Mouse (Mus musculus): ENCODE data around the gene Tapbp. TPM values are rescaled to one million over a fixed set of nuclear protein-coding genes. Genes with fewer than 3 reads are reported as not detected.

Gene Tapbp
- total RNA-seq, 4 experiments from 2014 or later = 53.0 to 74.3 (median 56.5) TPM

DNA sequence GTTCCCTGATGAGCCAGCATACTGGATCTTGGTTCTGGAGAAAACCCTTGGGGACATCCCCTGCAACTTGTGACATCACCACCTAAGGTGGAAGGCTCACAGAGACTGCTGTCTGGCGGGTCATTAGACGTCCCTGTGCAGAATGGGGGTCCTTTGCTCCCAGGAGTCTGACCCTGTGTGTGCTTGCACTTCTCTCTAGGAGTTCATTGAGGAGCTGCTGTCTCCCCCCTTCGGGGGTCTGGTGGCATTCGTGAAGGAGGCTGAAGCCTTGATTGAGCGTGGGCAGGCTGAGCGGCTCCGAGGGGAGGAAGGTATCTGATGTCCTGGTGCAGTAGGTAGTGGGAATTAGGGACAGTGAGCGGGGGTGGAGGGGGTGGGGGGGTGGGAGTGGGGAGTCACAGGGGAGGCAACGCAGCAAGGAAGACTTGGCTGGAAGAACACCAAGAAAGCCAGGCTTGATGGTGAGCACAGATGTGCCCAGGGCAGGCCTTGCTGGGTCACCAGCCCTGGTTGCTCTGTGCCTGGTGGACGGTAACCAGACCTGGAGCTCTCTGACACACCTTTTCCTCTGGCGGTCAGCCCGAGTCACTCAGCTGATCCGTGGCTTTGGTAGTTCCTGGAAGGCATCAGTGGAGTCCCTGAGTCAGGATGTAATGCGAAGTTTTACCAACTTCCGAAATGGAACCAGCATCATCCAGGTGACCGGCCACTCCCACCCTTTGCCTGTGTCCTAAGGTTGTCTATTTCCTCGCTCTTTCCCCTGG, 49.6 kb downstream of the Tapbp start:
- no peak for DNase-seq (ENCODE audit: low spot score in 2 of 2)

DNA sequence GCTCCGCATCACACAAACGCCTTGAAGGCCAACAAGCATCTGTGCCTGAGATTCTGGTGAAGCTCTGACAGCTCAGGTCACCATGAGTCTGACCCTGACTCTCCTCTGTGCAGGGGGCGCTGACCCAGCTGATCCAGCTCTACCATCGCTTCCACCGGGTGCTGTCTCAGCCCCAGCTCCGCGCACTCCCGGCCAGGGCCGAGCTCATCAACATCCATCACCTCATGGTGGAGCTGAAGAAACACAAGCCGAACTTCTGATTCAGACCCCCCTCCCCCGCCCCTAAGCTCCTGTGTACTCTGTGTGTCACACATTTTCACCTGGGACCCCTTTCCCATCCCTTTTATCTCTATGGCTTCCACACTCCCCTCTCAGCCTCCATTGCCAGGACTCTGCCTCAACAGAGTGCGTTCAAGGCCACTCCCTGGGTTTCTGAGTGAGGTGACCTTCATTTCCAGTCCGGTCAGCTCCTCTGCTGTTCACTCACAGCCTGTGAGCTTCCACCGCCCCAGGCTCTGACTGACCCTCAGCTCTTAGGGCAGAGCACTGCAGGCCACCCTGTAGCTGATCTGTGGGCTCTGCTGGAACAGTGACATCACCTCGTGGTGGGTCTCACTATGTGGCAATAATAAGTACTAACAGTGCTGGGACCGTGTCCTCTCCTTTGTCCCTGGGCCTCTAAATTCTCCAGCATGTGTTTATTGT, 50.3 kb downstream of the Tapbp start:
- DNase-seq (ENCODE audit: low spot score in 2 of 2) = no peak

DNA sequence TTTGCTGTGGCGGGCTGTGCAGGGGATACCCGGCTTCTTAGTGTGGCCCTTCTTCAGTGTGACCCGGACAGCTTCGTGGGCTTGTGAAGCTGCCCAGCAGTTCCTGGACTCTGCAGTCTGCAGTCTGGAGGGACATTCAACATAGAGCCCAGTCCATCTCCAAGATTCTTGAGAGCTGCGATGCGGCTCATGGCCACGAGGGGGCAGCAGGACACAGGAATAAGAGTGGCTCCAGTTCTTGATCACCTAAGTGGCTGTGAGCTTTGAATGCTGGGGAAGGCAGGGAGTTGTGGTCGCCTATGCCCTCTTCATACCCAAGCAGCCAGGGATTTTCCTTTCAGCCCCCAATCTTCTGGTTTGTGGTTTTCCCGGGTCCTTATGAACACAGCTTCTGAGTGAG, 52.8 kb downstream of the Tapbp start:
- peak in 1 of 2 experiments; percentile 70 for DNase-seq (ENCODE audit: low spot score in 2 of 2)

DNA sequence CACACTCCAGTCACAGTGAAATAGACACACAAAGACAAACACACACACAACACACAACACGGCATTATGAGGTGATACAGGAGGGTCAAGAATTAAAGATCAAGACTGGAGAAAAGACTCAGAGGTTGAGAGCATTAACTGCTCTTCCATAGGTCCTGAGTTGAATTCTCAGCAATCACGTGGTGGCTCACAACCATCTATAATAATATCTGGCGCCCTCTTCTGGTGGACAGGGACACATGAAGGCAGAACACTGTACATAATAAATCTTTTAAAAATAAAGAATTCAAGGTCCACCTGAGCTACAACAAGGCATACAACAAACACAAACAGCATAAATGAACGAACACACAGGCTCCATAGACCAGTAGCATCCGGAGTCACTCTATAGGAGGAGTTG, 53.2 kb downstream of the Tapbp start:
- no peak for DNase-seq (ENCODE audit: low spot score in 2 of 2)

DNA sequence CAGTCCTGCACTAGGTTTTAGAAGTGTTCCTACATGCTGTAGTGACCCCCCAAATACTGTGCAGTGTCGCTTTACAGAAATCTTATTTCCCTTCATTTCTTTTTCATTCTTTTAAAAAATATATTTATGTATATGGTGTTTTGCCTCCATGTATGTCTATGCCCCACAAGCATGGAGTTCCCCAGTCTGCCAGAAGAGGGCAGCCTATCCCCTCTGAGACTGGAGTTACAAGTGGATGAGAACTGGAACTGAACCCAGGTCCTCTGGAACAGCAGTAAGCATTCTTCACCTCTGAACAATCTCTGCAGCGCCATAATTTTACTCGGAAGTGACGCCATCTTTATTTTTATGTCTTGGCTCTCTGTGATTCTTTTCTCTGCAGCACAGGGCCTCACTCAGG, 53.7 kb downstream of the Tapbp start:
- no peak for DNase-seq (ENCODE audit: low spot score in 2 of 2)

DNA sequence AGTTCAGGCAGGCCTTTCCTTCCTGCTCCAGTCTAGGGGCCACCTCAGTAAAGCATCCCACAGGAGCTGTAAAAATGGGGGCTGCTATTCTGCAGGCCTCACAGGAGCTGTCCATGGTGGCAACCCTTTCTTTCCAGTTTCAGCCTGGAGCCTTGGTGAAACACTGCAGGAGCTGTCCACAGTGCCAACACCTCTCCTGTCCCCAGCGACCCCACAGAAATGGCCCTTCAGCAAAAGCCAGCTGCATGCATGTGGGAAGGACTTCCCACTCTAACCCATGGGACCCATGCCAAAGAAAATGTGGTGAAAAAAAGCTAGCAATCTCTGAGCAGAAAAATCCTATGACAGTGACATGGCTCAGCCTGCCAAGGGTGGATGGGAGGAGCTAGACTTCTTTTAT, 57.0 kb downstream of the Tapbp start:
- no peak for DNase-seq (ENCODE audit: low spot score in 2 of 2)

DNA sequence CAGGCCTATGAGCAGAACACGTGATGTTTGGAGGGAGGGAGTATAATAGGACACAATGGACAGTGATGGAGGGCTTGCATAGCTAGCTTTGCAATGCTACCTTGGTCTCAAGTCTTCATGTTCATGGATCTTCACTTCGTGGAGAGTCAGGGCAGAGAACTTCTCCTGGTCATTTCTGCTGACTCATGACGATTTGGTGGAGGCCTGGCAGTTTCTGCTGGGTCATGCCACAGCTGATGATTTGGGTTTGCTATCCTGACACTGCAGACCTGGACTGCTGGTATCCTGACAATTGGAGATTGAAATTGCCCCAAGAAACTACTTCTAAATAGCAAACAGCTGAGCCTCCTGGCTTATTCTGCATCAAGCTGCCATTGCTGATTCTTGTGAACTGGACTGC, 57.9 kb downstream of the Tapbp start:
- DNase-seq (ENCODE audit: low spot score in 2 of 2) = no peak

DNA sequence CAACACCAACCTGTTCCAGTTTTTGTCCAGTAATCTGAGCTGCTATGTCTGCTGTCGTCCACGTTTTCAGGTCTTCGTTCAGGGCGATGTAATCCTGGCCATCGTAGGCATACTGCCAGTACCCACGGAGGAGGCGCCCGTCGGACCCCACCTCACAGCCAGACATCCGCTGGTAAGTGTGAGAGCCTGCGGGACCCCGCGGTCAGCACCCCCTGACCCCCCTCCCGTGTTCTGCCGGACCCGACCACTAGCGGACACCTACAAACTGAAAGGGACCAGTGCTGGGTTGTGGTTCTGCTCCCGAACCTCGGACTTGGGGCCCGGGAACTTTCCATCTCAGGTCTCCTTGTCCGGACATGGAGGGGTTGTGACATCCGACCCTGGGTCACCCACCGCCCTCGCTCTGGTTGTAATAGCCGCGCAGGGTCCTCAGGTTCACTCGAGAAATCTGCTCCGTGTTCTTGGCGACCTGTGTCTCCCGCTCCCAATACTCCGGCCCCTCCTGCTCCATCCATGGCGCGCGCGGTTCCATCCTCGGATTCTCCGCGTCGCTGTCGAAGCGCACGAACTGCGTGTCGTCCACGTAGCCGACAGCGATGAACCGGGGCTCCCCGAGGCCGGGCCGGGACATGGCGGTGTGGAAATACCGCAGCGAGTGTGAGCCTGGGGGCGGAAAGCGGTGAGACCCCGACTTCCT, 62.3 kb downstream of the Tapbp start:
- no peak for DNase-seq (ENCODE audit: low spot score in 2 of 2)

DNA sequence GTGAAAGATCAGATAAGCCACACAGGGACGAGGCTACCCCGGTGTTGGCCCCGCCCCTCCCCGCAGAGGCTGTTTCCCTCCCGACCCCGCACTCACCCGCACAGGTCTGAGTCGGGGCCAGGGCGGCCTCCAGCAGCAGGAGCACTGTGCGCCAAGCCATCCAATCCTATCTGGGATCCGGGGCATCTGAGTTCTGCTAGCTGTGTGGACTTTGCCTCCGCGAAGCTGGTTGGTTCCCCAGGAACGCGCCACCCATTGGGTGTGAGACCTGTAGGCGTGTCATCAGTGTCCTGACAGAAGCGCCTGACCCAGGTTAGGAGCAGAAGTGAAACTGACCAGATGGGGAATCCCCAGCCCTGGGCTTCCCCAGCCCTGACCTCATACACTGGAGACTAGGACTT, 62.9 kb downstream of the Tapbp start:
- DNase-seq (ENCODE audit: low spot score in 2 of 2) = peak in 1 of 2 experiments; percentile 62

Small RNA genes within 50 kb of the gene (microRNA-seq; reads per million reads assigned to microRNA genes)
- 0 reads per million in 2 experiments for gene Gm27740

Other genes with a start within 250 kb of the Tapbp start
- gene Hnrnpm, start 229.0 kb upstream of the Tapbp start, total RNA-seq (2022) = 100 to 1,000 TPM in 3 of 4 experiments, 10 to 100 TPM in 1; 92.0 to 129 (median 113) TPM
- 10 to 100 TPM; 85.6 to 95.3 (median 89.9) TPM for gene March2, start 197.2 kb upstream of the Tapbp start, total RNA-seq (2022)
- gene Rab11b, start 155.4 kb upstream of the Tapbp start, total RNA-seq (2022) = 100 to 1,000 TPM; 351 to 365 (median 357) TPM
- gene Angptl4, start 134.1 kb upstream of the Tapbp start, total RNA-seq (2022) = 1 to 10 TPM; 2.3 to 3.2 (median 2.5) TPM
- 10 to 100 TPM; 27.6 to 33.8 (median 31.5) TPM for gene Kank3, start 105.4 kb upstream of the Tapbp start, total RNA-seq (2022)
- 100 to 1,000 TPM; 672 to 810 (median 775) TPM for gene Rps28, start 91.3 kb upstream of the Tapbp start, total RNA-seq (2022)
- gene Ndufa7, start 91.3 kb upstream of the Tapbp start, total RNA-seq (2022) = 100 to 1,000 TPM; 193 to 206 (median 201) TPM
- gene Cd320, start 72.8 kb upstream of the Tapbp start, total RNA-seq (2022) = 10 to 100 TPM; 23.3 to 27.1 (median 24.8) TPM
- gene Gm7029, start 42.1 kb upstream of the Tapbp start, total RNA-seq (2022) = not detected
- 1 to 10 TPM; 2.0 to 3.0 (median 2.9) TPM for gene Kifc1, start 25.2 kb upstream of the Tapbp start, total RNA-seq (2022)
- 1 to 10 TPM in 2 of 4 experiments, not detected in 2; 1.3 to 1.6 TPM for gene Platr17, start 10.8 kb upstream of the Tapbp start, total RNA-seq (2022)
- gene Daxx, start 6.5 kb upstream of the Tapbp start, total RNA-seq (2022) = 10 to 100 TPM; 24.0 to 31.9 (median 27.1) TPM
- 10 to 100 TPM; 36.8 to 44.6 (median 41.3) TPM for gene Zbtb22, start within 50 bp of the Tapbp start, total RNA-seq (2022)
- 10 to 100 TPM; 48.9 to 73.4 (median 60.6) TPM for gene Rgl2, start 13.6 kb downstream of the Tapbp start, total RNA-seq (2022)
- 100 to 1,000 TPM in 1 of 4 experiments, 10 to 100 TPM in 3; 81.6 to 112 (median 95.7) TPM for gene Pfdn6, start 24.4 kb downstream of the Tapbp start, total RNA-seq (2022)
- gene Wdr46, start 24.8 kb downstream of the Tapbp start, total RNA-seq (2022) = 10 to 100 TPM; 10.9 to 14.7 (median 13.7) TPM
- 1 to 10 TPM; 5.8 to 6.9 (median 6.2) TPM for gene B3galt4, start 35.6 kb downstream of the Tapbp start, total RNA-seq (2022)
- gene Vps52, start 39.9 kb downstream of the Tapbp start, total RNA-seq (2022) = 10 to 100 TPM; 70.6 to 79.6 (median 72.8) TPM
- 100 to 1,000 TPM; 328 to 351 (median 339) TPM for gene Rps18, start 40.1 kb downstream of the Tapbp start, total RNA-seq (2022)
- 10 to 100 TPM; 31.2 to 66.9 (median 50.2) TPM for gene H2-K1, start 84.4 kb downstream of the Tapbp start, total RNA-seq (2022)
- 10 to 100 TPM; 31.4 to 43.5 (median 36.1) TPM for gene Ring1, start 108.8 kb downstream of the Tapbp start, total RNA-seq (2022)
- gene H2-Ke6, start 112.2 kb downstream of the Tapbp start, total RNA-seq (2022) = 10 to 100 TPM; 45.6 to 50.2 (median 46.4) TPM
- gene Slc39a7, start 115.8 kb downstream of the Tapbp start, total RNA-seq (2022) = 10 to 100 TPM; 91.2 to 98.6 (median 95.0) TPM
- 10 to 100 TPM; 72.8 to 87.6 (median 78.1) TPM for gene Rxrb, start 115.9 kb downstream of the Tapbp start, total RNA-seq (2022)
- 10 to 100 TPM; 12.6 to 18.0 (median 16.8) TPM for gene Col11a2, start 123.5 kb downstream of the Tapbp start, total RNA-seq (2022)
- 1 to 10 TPM in 2 of 4 experiments, under 1 TPM in 1, not detected in 1; 0.44 to 2.2 (median 1.7) TPM for gene H2-Oa, start 176.4 kb downstream of the Tapbp start, total RNA-seq (2022)
- 10 to 100 TPM; 20.7 to 35.3 (median 30.7) TPM for gene H2-DMa, start 203.6 kb downstream of the Tapbp start, total RNA-seq (2022)
- 100 to 1,000 TPM; 181 to 210 (median 190) TPM for gene Brd2, start 206.7 kb downstream of the Tapbp start, total RNA-seq (2022)
- 1 to 10 TPM in 3 of 4 experiments, under 1 TPM in 1; 0.84 to 3.5 (median 2.0) TPM for gene H2-DMb2, start 227.4 kb downstream of the Tapbp start, total RNA-seq (2022)
- 1 to 10 TPM; 2.2 to 7.1 (median 3.5) TPM for gene H2-DMb1, start 237.2 kb downstream of the Tapbp start, total RNA-seq (2022)